9 mouse cellular contexts compared by ENCODE assay signal in genomic region chr17:12420886-12421574, GRCm38 (mm10). TPM values are rescaled to one million over a fixed set of nuclear protein-coding genes. Genes with fewer than 3 reads are reported as not detected.
DNase-seq lines count a peak whose midpoint lies in the region; ATAC-seq and TF ChIP-seq lines count a peak whose summit lies in the region.
"Had no signal": no experiment of that assay in that cellular context is flagged by ENCODE, and none has a peak within 500 bp of the region (broad histone marks: within the 10 kb centered on the region; RNA-seq: fewer than 3 reads in every experiment).

No protein-coding gene starts in this region.

- TF ChIP-seq CTCF in forebrain, postnatal 0 days (IDR thresholded peaks at IDR 0.05; ENCODE audit: low read depth), result peak; percentile 61
- peak; percentile 70 for TF ChIP-seq CTCF in lung, postnatal 0 days (IDR thresholded peaks at IDR 0.05)
- peak; percentile 49 for TF ChIP-seq CTCF in bone marrow, adult 2 months (IDR thresholded peaks at IDR 0.05; ENCODE audit: control insufficient read depth, insufficient read depth, low read length)

- H3K36me3 ChIP-seq in forebrain, postnatal 0 days (ENCODE audit: insufficient read depth), result no peaks in the 10 kb centered on the region
- H3K36me3 ChIP-seq in forebrain, embryonic 15.5 days, result no peaks in the 10 kb centered on the region
- H3K36me3 ChIP-seq in lung, postnatal 0 days (ENCODE audit: insufficient read depth, low read length), result no peaks in the 10 kb centered on the region
- no peaks in the 10 kb centered on the region for H3K36me3 ChIP-seq in splenic B cell, adult 2 months (ENCODE audit: control insufficient read depth, insufficient read depth, low read length, poor library complexity, severe bottlenecking)

- no peak overlapping the region for H3K4me2 ChIP-seq in forebrain, postnatal 0 days (ENCODE audit: low read depth)
- no peak overlapping the region for H3K4me2 ChIP-seq in forebrain, embryonic 15.5 days (replicated peaks)
- H3K4me2 ChIP-seq in lung, postnatal 0 days (replicated peaks; ENCODE audit: low read depth, low read length), result no peak overlapping the region

- 64% methylated on average over 16 of the region's 16 CpGs for WGBS in forebrain, postnatal 0 days
- WGBS in forebrain, embryonic 15.5 days, result 67% methylated on average over 16 of the region's 16 CpGs
- 60% methylated on average over 16 of the region's 16 CpGs for WGBS in lung, postnatal 0 days
- WGBS in bone marrow, adult 2 months, result 71% methylated on average over 16 of the region's 16 CpGs

- no peaks in the 10 kb centered on the region for H3K4me1 ChIP-seq in forebrain, postnatal 0 days (ENCODE audit: insufficient read depth)
- H3K4me1 ChIP-seq in forebrain, embryonic 15.5 days, result no peaks in the 10 kb centered on the region
- H3K4me1 ChIP-seq in lung, postnatal 0 days (ENCODE audit: insufficient read depth, low read depth, low read length), result no peaks in the 10 kb centered on the region
- H3K4me1 ChIP-seq in bone marrow, adult 2 months (ENCODE audit: control insufficient read depth, insufficient read depth, low read length), result no peaks in the 10 kb centered on the region

- TF ChIP-seq POLR2A in bone marrow, adult 2 months (IDR thresholded peaks at IDR 0.05; ENCODE audit: borderline replicate concordance, control insufficient read depth, low read depth, low read length), result no peak

- H3K27ac ChIP-seq in forebrain, postnatal 0 days (ENCODE audit: low read depth, low read length), result no peak overlapping the region
- no peak overlapping the region for H3K27ac ChIP-seq in forebrain, embryonic 15.5 days (replicated peaks)
- no peak overlapping the region for H3K27ac ChIP-seq in lung, postnatal 0 days (ENCODE audit: low read length)
- H3K27ac ChIP-seq in bone marrow, adult 2 months (ENCODE audit: control insufficient read depth, insufficient read depth, low read depth, low read length, poor library complexity), result no peak overlapping the region

- DNase-seq in forebrain, postnatal 0 days, result peak; percentile 18
- DNase-seq in lung, postnatal 0 days (ENCODE audit: low spot score), result peak; percentile 16
- DNase-seq in lung, adult 18-20 months, result no peak
- DNase-seq in splenic B cell, adult 2 months (ENCODE audit: low read depth, low spot score), result peak; percentile 6
- DNase-seq in urinary bladder, adult 18-20 months (ENCODE audit: low spot score in 2 of 2), result no peak
- DNase-seq in ovary, adult 18-20 months (ENCODE audit: low spot score), result no peak
- DNase-seq: kidney, postnatal 14 days had no signal

- no peaks in the 10 kb centered on the region for H3K27me3 ChIP-seq in forebrain, postnatal 0 days (ENCODE audit: insufficient read depth, low read length)
- no peaks in the 10 kb centered on the region for H3K27me3 ChIP-seq in forebrain, embryonic 15.5 days
- no peaks in the 10 kb centered on the region for H3K27me3 ChIP-seq in lung, postnatal 0 days (replicated peaks; ENCODE audit: insufficient read depth, low read length)
- H3K27me3 ChIP-seq in splenic B cell, adult 2 months (ENCODE audit: control insufficient read depth, insufficient read depth, low read length, poor library complexity, severe bottlenecking), result no peaks in the 10 kb centered on the region

- no peaks in the 10 kb centered on the region for H3K9me3 ChIP-seq in forebrain, postnatal 0 days (ENCODE audit: low read length)
- no peaks in the 10 kb centered on the region for H3K9me3 ChIP-seq in forebrain, embryonic 15.5 days
- no peaks in the 10 kb centered on the region for H3K9me3 ChIP-seq in lung, postnatal 0 days (ENCODE audit: low read length)

- H3K4me3 ChIP-seq in forebrain, postnatal 0 days (ENCODE audit: low read depth, low read length), result no peak overlapping the region
- no peak overlapping the region for H3K4me3 ChIP-seq in forebrain, embryonic 15.5 days
- H3K4me3 ChIP-seq in lung, postnatal 0 days (ENCODE audit: low read depth, low read length), result no peak overlapping the region
- H3K4me3 ChIP-seq in bone marrow, adult 2 months (replicated peaks; ENCODE audit: control insufficient read depth, low read depth, low read length), result no peak overlapping the region

- no peak for ATAC-seq in forebrain, postnatal 0 days
- no peak for ATAC-seq in forebrain, embryonic 15.5 days (replicated peaks)
- ATAC-seq in lung, postnatal 0 days, result no peak

- no peak overlapping the region for H3K9ac ChIP-seq in forebrain, postnatal 0 days
- H3K9ac ChIP-seq in forebrain, embryonic 15.5 days (replicated peaks), result no peak overlapping the region
- H3K9ac ChIP-seq in lung, postnatal 0 days (replicated peaks; ENCODE audit: low read depth), result no peak overlapping the region

- no peak for TF ChIP-seq EP300 in lung, postnatal 0 days (IDR thresholded peaks at IDR 0.05)

RNA-seq across cellular contexts. Expression of gene Plg, which starts 42.6 kb away (rescaled TPM):
- total RNA-seq in forebrain, postnatal 0 days (2014; rRNA removed), result not detected in 2 replicates
- polyA plus RNA-seq in forebrain, postnatal 0 days (2015; fragmentation: Nextera tagmentation; extraction: Ambion mirVana), result 0.19 TPM in 1 of 2 replicates, not detected in the other
- 0.23 TPM in 1 of 2 replicates, not detected in the other for polyA plus RNA-seq in forebrain, embryonic 15.5 days (2015; fragmentation: Nextera tagmentation; extraction: Ambion mirVana)
- 0.05 and 0.11 TPM in 2 replicates for polyA plus RNA-seq in lung, postnatal 0 days (2015; fragmentation: Nextera tagmentation; extraction: Ambion mirVana)
- 1.2 and 4.0 TPM in 2 replicates for polyA plus RNA-seq in bone marrow, adult 2 months (2011; ENCODE audit: insufficient read depth, insufficient read length, low replicate concordance, missing spikeins)

Comparison
In these comparisons a context has a peak if more than half of its experiments do, and no peak if none do; other contexts are left out.
1. DNase-seq: peak in forebrain, postnatal 0 days (single experiment), lung, postnatal 0 days (single experiment) and splenic B cell, adult 2 months (single experiment); none in lung, adult 18-20 months (0 of 2), urinary bladder, adult 18-20 months (0 of 2) and ovary, adult 18-20 months (single experiment).
2. Peak in every context shown above with its lines, with median percentiles within 50 percentile points of each other: CTCF ChIP-seq.